Mouse (Mus musculus): ENCODE results near the gene Lsm4.

DNA sequence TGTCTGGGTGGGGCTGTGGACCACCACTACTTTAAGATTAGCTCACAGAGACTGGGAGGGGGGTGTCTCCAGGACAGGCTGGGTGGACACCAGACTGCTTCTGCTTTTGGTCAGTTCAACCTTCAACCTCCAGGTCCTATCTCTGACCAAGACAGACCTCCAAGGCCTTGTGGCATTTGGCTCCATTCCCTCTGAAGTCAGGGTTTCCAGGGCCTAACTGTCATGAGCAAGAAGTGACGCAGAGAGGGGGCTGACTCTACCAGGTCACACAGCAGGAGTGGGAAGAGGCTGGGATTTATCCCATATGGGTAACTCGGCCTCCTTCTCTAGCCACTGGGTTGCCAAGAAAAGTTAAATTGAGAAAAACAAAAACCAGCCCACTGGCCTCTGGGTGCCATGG lies 15.3 kb upstream of the Lsm4 start:
- TF ChIP-seq CTCF (IDR thresholded peaks at IDR 0.05; ENCODE audit: low read depth), result no peak
- TF ChIP-seq EP300 (IDR thresholded peaks at IDR 0.05; ENCODE audit: low read depth), result no peak

All from liver, embryonic 14.5 days (tissue).